Mouse (Mus musculus): Measurements from ENCODE around the gene Vsig2. TPM values are rescaled to one million over a fixed set of nuclear protein-coding genes. Genes with fewer than 3 reads are reported as not detected.

Gene Vsig2
- polyA plus RNA-seq, 1 experiment from 2014 or later: 0.15 TPM

DNA sequence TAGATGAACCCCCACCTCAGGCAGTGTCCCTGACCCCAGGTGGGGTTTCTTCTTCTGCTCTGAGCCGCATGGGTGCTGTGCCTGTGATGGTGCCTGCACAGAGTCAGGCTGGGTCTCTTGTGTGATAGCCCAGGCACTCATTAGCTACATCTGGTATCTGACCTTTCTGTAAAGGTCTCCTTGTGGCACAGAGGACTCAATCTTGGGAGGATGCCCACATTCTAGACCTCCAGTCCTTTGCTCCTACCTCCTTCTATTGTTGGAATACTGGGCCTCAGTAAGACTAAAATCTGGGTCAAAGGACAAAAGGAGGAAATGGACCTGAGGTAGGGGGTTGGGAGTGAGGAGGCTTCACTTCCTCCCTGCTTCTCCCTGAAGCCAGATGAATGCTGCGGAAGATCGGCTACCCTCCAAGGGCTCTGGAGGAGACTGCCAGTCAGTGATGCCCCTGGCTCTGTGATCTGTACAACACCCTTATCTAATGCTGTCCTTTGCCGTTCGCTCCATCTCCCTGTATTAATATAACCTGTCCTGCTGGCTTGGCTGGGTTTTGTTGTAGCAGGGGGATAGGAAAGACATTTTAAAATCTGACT, 1.3 kb upstream of the Vsig2 start:
- Histone ChIP-seq H3K4me2 (no peak overlapping the region), H3K4me3 (replicated peaks) (no peak overlapping the region), H3K4me1 (replicated peaks) (no peaks in the 10 kb centered on the region), H3K27me3 (peaks cover 11% of the 10 kb centered on the region), H3K27ac (no peak overlapping the region), H3K9ac (no peak overlapping the region), H3K36me3 (no peaks in the 10 kb centered on the region), H3K9me3 (replicated peaks) (no peaks in the 10 kb centered on the region)
- DNase-seq (no peak), ATAC-seq (ENCODE audit: low read depth) (peak; percentile 36; the same call in 1 of the 2 replicates)
- 49% methylated on average over 5 of the region's 5 CpGs for WGBS (ENCODE audit: insufficient replicate concordance)

DNA sequence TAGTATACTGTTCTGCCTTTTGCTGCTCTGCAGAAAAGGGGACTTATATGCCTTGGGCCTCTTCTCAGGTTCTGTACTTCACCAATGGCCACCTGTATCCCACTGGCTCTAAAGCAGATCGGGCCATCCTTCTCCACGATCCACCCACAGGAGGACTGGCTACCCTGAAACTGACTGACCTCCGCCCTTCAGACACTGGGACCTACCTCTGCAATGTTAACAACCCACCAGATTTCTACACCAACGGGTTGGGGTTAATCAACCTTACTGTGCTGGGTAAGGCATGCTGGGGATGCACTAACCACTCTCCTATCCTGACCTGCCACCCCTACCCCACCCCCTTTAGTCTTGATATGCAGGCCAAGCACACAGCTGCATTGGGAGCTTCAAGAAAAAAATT, 1.2 kb downstream of the Vsig2 start:
- peaks cover 13% of the 10 kb centered on the region for H3K4me1 ChIP-seq (replicated peaks)
- no peak for ATAC-seq (ENCODE audit: low read depth)
- 64% methylated on average over 4 of the region's 4 CpGs for WGBS (ENCODE audit: insufficient replicate concordance)

DNA sequence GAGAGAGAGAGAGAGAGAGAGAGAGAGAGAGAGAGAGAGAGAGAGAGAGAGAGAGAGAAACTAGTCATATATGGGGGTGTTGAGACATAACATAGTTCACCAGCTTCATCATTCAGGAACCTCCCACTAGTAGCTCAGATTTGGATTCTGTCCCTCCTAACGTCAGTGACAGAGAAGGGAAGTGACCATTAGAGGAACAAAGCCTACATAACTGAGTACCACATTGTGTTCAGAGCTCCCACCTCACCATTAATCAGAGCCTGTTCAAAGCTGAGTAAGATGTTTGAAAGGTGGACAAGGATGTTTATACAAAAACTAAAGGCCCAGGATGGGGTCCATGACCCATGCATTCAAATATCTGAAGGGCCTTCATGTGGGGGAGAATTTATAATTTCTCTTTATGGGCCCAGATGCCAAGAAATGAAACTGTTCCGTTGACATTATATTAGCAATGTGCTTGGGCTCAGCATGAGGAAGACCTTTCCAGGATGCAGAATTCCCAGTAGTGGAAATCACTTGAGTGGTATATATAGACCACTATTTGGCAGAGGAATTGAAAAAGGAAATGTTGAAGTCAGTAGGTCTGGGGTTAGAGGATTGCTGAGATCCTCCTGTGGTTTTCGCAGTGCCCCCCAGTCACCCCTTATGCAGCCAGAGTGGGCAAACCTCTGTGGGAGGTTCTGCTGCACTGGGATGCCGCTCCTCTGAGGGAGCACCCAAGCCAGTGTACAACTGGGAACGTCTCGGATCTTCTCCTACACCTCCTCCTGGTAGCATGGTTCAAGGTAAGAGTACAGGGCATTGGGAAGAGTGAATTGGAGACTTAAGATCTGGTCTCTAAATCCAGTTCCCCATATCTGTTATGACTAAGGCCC, 1.9 kb downstream of the Vsig2 start:
- Histone ChIP-seq H3K9ac (no peak overlapping the region), H3K27me3 (peaks cover 10% of the 10 kb centered on the region), H3K4me1 (replicated peaks) (peaks cover 20% of the 10 kb centered on the region), H3K9me3 (replicated peaks) (no peaks in the 10 kb centered on the region), H3K4me3 (replicated peaks) (no peak overlapping the region), H3K27ac (no peak overlapping the region), H3K36me3 (no peaks in the 10 kb centered on the region), H3K4me2 (no peak overlapping the region)
- WGBS (ENCODE audit: insufficient replicate concordance): 69% methylated on average over 6 of the region's 6 CpGs
- DNase-seq (no peak), ATAC-seq (ENCODE audit: low read depth) (no peak)

More for the DNA sequence above, 1.2 kb downstream of the Vsig2 start:
- peaks cover 4% of the 10 kb centered on the region; the same call in 1 of the 2 replicates for H3K27me3 ChIP-seq
- H3K36me3 ChIP-seq: no peaks in the 10 kb centered on the region
- no peak overlapping the region for H3K4me3 ChIP-seq (replicated peaks)
- no peak overlapping the region for H3K4me2 ChIP-seq
- DNase-seq: no peak
- H3K27ac ChIP-seq: no peak overlapping the region
- H3K9ac ChIP-seq: no peak overlapping the region
- H3K9me3 ChIP-seq (replicated peaks): no peaks in the 10 kb centered on the region

DNA sequence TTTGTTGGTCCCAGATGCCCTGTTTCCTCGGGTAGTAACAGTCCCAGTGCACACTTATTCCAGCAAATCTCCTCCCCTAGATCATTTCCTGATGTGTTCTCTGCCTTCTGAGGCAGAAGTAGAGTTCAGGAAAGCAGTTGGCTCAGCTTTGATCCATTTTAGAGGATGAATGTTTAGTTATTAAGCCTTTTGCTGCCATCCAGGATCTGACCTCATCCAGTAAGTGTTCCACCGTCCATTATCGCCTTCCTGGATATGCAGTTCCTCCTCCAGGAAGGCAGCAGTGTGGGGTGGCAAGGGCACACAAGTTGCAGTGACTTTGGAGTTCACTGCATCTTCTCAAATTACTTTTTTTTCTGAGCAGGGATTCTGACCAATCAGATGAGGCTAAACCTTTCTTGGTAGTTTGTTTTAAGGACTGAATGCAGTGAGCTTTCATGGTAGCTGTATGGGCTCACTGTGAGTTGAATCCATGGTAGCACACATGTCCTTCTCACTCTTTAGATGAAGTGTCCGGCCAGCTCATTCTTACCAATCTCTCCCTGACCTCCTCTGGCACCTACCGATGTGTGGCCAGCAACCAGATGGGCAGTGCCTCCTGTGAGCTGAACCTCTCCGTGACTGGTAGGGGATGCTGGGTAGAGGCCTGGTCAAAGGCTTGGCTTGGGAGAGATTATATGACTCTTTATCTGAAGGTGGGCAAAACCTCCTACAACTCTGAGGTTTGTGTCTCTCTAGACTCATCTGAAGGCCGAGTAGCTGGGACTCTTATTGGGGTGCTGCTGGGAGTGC, 3.0 kb downstream of the Vsig2 start:
- no peak for DNase-seq
- no peaks in the 10 kb centered on the region for H3K9me3 ChIP-seq (replicated peaks)
- peaks cover 20% of the 10 kb centered on the region for H3K4me1 ChIP-seq (replicated peaks)
- H3K9ac ChIP-seq: no peak overlapping the region
- WGBS (ENCODE audit: insufficient replicate concordance): 50% methylated on average over 7 of the region's 7 CpGs
- H3K36me3 ChIP-seq: no peaks in the 10 kb centered on the region
- no peak for ATAC-seq (ENCODE audit: low read depth)
- peaks cover 17% of the 10 kb centered on the region for H3K27me3 ChIP-seq
- H3K4me2 ChIP-seq: no peak overlapping the region
- H3K27ac ChIP-seq: no peak overlapping the region
- no peak overlapping the region for H3K4me3 ChIP-seq (replicated peaks)

DNA sequence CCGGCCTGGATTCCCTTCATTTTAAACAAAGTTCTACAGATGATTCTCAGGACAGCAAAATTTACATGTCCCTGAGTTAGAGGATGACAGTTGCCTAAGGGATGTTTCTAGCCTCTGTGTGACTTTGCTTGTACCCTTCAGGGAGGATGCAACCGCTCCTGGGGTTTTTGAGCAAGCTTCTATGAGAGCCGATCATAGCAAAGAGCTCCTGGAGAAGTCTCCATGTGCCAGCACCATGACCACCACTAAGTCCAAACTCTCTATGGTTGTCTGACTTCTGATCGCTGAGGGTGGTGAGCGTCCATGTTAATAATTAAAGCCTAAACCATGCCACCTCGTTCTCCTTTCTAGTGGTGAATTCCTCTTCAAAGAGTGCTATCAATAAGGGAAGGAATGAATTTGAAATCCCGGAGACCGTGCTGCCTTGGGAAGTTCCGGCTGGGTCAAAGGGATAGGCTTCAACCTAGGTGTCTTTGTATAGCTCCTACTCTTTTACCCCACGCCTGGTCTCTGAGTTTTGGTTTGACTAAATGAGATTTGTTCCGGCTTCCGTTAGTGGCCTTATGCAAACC, 4.9 kb downstream of the Vsig2 start:
- Histone ChIP-seq H3K27me3 (peaks cover 13% of the 10 kb centered on the region), H3K36me3 (no peaks in the 10 kb centered on the region), H3K27ac (no peak overlapping the region), H3K4me1 (replicated peaks) (peaks cover 20% of the 10 kb centered on the region), H3K4me3 (replicated peaks) (peak overlapping the region; percentile 54), H3K9me3 (replicated peaks) (no peaks in the 10 kb centered on the region), H3K9ac (no peak overlapping the region), H3K4me2 (peak overlapping the region; percentile 71)
- ATAC-seq (ENCODE audit: low read depth) (no peak), DNase-seq (no peak)
- 49% methylated on average over 12 of the region's 12 CpGs for WGBS (ENCODE audit: insufficient replicate concordance)

DNA sequence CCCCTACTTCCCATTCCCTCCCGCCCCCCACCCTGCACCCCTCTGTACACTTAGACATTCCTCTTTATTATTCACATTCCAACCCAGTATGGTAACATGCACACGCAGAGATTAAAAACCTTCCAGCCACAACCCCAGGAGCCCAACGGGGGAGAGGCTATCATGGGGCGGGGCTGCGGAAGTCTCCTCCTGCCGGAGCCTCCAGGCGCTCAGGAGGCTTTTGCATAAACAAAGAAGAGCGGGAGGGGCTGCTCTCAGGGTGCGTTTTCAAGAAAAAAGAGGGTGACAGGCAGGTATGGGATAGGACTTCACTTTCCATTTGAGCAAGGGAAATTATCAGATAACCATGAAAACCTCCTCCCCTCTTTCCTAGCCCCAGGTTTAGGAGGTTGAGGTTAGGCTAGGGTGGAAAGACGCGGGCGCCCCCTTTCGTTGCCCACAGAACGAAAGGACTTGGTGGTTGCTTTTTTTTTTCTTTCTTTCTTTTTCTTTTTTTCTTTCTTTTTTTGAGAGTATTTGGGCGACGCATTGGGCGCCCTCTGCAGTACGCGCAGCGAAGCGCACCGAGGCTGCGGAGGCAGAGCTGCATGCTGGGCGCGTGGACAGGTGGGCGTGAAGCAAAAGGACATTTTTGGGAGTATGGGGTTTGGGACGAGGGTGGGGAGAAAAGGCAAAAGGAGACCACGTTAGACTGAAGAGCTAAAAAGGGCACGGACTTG, 5.6 kb downstream of the Vsig2 start:
- DNase-seq (peak; percentile 43), ATAC-seq (ENCODE audit: low read depth) (peak; percentile 70)
- H3K4me2 ChIP-seq: peak overlapping the region; percentile 71
- 3% methylated on average over 29 of the region's 29 CpGs for WGBS (ENCODE audit: insufficient replicate concordance)
- H3K27me3 ChIP-seq: peaks cover 13% of the 10 kb centered on the region
- H3K36me3 ChIP-seq: no peaks in the 10 kb centered on the region
- H3K9me3 ChIP-seq (replicated peaks): no peaks in the 10 kb centered on the region
- H3K27ac ChIP-seq: no peak overlapping the region
- peaks cover 20% of the 10 kb centered on the region for H3K4me1 ChIP-seq (replicated peaks)
- H3K4me3 ChIP-seq (replicated peaks): peak overlapping the region; percentile 54
- H3K9ac ChIP-seq: peak overlapping the region; percentile 31; the same call in 1 of the 2 replicates

DNA sequence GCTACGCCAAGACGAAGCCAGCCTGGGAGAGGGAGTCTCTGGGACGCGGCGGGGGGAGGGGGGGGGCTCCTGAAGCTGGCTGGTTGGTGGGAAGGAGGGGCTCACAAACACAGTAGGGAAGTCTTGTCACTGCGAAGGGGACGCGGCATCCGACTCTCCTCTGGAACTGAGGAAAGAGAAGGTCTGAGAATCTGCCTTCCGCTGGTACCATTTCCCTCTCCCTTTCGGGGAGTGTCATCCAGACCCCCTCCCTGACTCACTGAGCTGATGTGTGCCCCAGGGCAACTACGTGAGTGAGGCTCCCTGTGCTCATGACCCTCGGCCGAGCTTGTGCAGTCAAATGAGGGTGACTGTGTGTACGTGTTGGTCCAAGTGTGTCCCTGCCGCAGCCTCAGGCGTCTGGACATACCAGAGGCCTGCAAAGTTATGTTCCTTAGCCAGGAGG, 6.1 kb downstream of the Vsig2 start:
- ATAC-seq (ENCODE audit: low read depth) (0 out of 2 replicates have a peak, but pooled peaks have one; percentile 14), DNase-seq (no peak)
- Histone ChIP-seq H3K9ac (no peak overlapping the region), H3K27me3 (peaks cover 14% of the 10 kb centered on the region), H3K27ac (no peak overlapping the region), H3K4me2 (peak overlapping the region; percentile 71), H3K36me3 (no peaks in the 10 kb centered on the region), H3K4me3 (replicated peaks) (peak overlapping the region; percentile 54), H3K4me1 (replicated peaks) (peaks cover 20% of the 10 kb centered on the region), H3K9me3 (replicated peaks) (no peaks in the 10 kb centered on the region)
- 37% methylated on average over 17 of the region's 17 CpGs for WGBS (ENCODE audit: insufficient replicate concordance)

DNA sequence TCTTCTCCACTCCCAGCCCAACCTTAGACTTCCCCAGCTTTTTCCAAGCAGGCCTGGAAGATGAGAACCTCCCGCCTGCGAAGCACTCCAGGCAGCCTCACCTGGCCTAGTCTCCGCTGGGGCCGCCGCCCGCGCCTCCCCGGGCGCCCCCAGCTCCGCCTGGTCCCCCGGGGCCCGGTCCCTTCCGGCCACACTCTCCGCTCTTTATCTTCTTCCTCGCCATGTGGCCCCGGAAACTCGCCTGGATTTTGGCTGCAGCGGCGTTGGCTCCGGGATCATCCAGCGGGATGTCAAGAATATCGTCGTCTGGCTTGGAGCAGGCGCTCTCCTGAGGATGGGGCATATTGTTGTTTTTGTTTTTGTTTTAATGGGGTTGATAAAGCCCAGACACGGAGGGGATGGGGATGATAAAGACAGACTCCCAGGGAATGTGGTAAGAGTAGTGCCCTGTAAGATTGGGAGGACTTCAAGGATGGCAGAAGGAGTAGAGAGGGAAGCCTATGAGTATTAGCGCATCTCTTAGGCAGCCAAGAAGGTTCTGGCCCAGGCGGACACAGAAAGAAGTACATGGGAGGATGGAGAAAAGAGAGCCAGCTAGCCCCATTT, 6.9 kb downstream of the Vsig2 start:
- H3K9ac ChIP-seq: no peak overlapping the region
- ATAC-seq (ENCODE audit: low read depth): no peak
- no peak for DNase-seq
- no peaks in the 10 kb centered on the region for H3K9me3 ChIP-seq (replicated peaks)
- H3K4me3 ChIP-seq (replicated peaks): no peak overlapping the region
- 59% methylated on average over 27 of the region's 27 CpGs for WGBS (ENCODE audit: insufficient replicate concordance)
- no peak overlapping the region for H3K4me2 ChIP-seq
- no peak overlapping the region for H3K27ac ChIP-seq
- H3K36me3 ChIP-seq: no peaks in the 10 kb centered on the region
- H3K4me1 ChIP-seq (replicated peaks): peaks cover 20% of the 10 kb centered on the region
- H3K27me3 ChIP-seq: peaks cover 22% of the 10 kb centered on the region

DNA sequence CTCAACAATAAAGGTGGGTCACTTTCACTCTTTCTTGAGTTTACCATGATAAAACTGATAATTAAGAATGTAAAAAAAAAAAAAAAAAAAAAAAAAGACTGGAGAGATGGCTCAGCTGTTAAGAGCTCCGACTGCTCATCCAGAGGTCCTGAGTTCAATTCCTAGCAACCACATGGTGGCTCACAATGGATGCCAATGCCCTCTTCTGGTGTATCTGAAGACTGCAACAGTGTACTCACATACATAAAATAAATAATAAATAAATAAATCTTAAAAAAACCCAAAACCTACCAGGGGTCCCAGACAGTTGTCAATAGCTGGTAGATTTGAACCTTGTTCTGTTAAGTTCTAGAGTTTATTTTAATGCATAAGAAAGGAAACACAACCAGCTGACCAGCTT, 7.8 kb downstream of the Vsig2 start:
- ATAC-seq (ENCODE audit: low read depth) (no peak), DNase-seq (no peak)
- H3K4me1 ChIP-seq (replicated peaks): peaks cover 27% of the 10 kb centered on the region
- H3K9me3 ChIP-seq (replicated peaks): no peaks in the 10 kb centered on the region
- H3K9ac ChIP-seq: no peak overlapping the region
- H3K4me2 ChIP-seq: no peak overlapping the region
- no peak overlapping the region for H3K27ac ChIP-seq
- H3K27me3 ChIP-seq: peaks cover 30% of the 10 kb centered on the region
- no peaks in the 10 kb centered on the region for H3K36me3 ChIP-seq
- WGBS (ENCODE audit: insufficient replicate concordance): 74% methylated on average over 1 of the region's 1 CpGs
- H3K4me3 ChIP-seq (replicated peaks): no peak overlapping the region

DNA sequence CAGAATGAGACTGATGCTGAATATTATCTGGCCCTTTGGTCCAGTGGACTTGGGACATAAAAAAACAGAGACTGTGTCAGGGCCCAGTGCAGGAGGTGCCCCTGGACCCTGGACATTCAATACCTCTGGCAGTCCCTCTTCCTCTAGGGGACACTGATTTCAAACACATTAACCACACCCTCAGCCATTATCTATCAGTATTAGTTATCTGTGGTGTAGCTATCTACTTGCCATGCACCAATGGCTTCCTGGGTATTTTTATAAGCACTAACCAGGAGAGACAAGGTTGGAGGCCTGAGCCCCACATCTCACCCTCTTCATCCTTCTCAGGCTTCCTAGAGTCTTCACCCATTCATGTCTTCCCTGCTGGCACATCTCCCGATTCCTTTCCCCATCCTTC, 11.4 kb downstream of the Vsig2 start:
- DNase-seq: no peak
- Histone ChIP-seq H3K4me2 (no peak overlapping the region), H3K9me3 (replicated peaks) (no peaks in the 10 kb centered on the region), H3K27ac (no peak overlapping the region), H3K4me3 (replicated peaks) (no peak overlapping the region), H3K27me3 (peaks cover 41% of the 10 kb centered on the region), H3K36me3 (no peaks in the 10 kb centered on the region), H3K9ac (no peak overlapping the region), H3K4me1 (replicated peaks) (peaks cover 47% of the 10 kb centered on the region)
- no peak for ATAC-seq (ENCODE audit: low read depth)
- 51% methylated on average over 1 of the region's 1 CpGs for WGBS (ENCODE audit: insufficient replicate concordance)
